Mouse (Mus musculus) embryonic fibroblast, embryonic 13.5 days (primary cell): ENCODE measurements at regions not wholly inside any gene's neighbourhood (a gene's known extent, or its start where the extent isn't known, plus 50 kb on each side); places are given as distances from the start of the nearest gene placed in this dataset.

Experiments used
- CTCF ChIP-seq: IDR thresholded peaks from 2 replicates; pipeline ENCODE4 v1.5.1; 2011; ENCODE audit warnings: mild to moderate bottlenecking, control low read depth, low read length, moderate library complexity, borderline replicate concordance; ENCODE audit not compliant: insufficient read depth
- POLR2A ChIP-seq: IDR thresholded peaks from 2 replicates; pipeline ENCODE4 v1.6.1; 2011; ENCODE audit warnings: low read depth, mild to moderate bottlenecking, control low read depth, low read length, moderate library complexity

- no peak for TF ChIP-seq CTCF
- no peak for TF ChIP-seq POLR2A
Observed at GRCm38 (mm10) chr6:104930284-104930683, 437.7 kb downstream of the Cntn6 start.
